Mouse (Mus musculus): ENCODE results near the gene 4932438A13Rik. TPM values are rescaled to one million over a fixed set of nuclear protein-coding genes. Genes with fewer than 3 reads are reported as not detected.
A peak's percentile ranks its signal among the peaks of the same experiment; 100 is the strongest.

4932438A13Rik gene
- polyA plus RNA-seq, 1 experiment from 2014 or later, result 51.9 TPM

GRCm38 (mm10) chr3:36863881-36864280, 977 bp downstream of the 4932438A13Rik start:
- no peaks in the 10 kb centered on the region for H3K9me3 ChIP-seq (ENCODE audit: control insufficient read depth, low read length)
- no peak for ATAC-seq (replicated peaks; ENCODE audit: low FRiP score)
- H3K4me1 ChIP-seq (replicated peaks; ENCODE audit: control insufficient read depth, insufficient read depth, low read length), result no peaks in the 10 kb centered on the region
- peak overlapping the region; percentile 71 for H3K9ac ChIP-seq (ENCODE audit: low read length)
- peak overlapping the region; percentile 74 for H3K4me2 ChIP-seq (ENCODE audit: low read depth, low read length, severe bottlenecking)
- 82% methylated on average over 4 of the region's 4 CpGs for WGBS
- H3K36me3 ChIP-seq (ENCODE audit: control insufficient read depth, insufficient read depth, low read length), result no peaks in the 10 kb centered on the region
- no peak for DNase-seq (ENCODE audit: low spot score)
- no peaks in the 10 kb centered on the region for H3K27me3 ChIP-seq (ENCODE audit: control insufficient read depth, insufficient read depth, low read length)
- no peak overlapping the region for H3K27ac ChIP-seq (ENCODE audit: low read depth, low read length)
- peak overlapping the region; percentile 53 for H3K4me3 ChIP-seq (ENCODE audit: low read depth, low read length)

- no peak overlapping the region for H3K9ac ChIP-seq (ENCODE audit: low read length)
- no peak overlapping the region for H3K27ac ChIP-seq (ENCODE audit: low read depth, low read length)
- H3K4me3 ChIP-seq (ENCODE audit: low read depth, low read length), result no peak overlapping the region
- H3K4me1 ChIP-seq (replicated peaks; ENCODE audit: control insufficient read depth, insufficient read depth, low read length), result no peaks in the 10 kb centered on the region
- no peak overlapping the region for H3K4me2 ChIP-seq (ENCODE audit: low read depth, low read length, severe bottlenecking)
- 96% methylated on average over 4 of the region's 4 CpGs for WGBS
- DNase-seq (ENCODE audit: low spot score) (no peak), ATAC-seq (replicated peaks; ENCODE audit: low FRiP score) (no peak)
- no peaks in the 10 kb centered on the region for H3K9me3 ChIP-seq (ENCODE audit: control insufficient read depth, low read length)
- no peaks in the 10 kb centered on the region for H3K36me3 ChIP-seq (ENCODE audit: control insufficient read depth, insufficient read depth, low read length)
- H3K27me3 ChIP-seq (ENCODE audit: control insufficient read depth, insufficient read depth, low read length), result no peaks in the 10 kb centered on the region
Observed at GRCm38 (mm10) chr3:36864466-36864865, 1.6 kb downstream of the 4932438A13Rik start.

- Histone ChIP-seq H3K4me3 (ENCODE audit: low read depth, low read length) (no peak overlapping the region), H3K4me2 (ENCODE audit: low read depth, low read length, severe bottlenecking) (no peak overlapping the region), H3K9me3 (ENCODE audit: control insufficient read depth, low read length) (no peaks in the 10 kb centered on the region), H3K9ac (ENCODE audit: low read length) (no peak overlapping the region), H3K27ac (ENCODE audit: low read depth, low read length) (no peak overlapping the region), H3K36me3 (ENCODE audit: control insufficient read depth, insufficient read depth, low read length) (no peaks in the 10 kb centered on the region), H3K27me3 (ENCODE audit: control insufficient read depth, insufficient read depth, low read length) (no peaks in the 10 kb centered on the region), H3K4me1 (replicated peaks; ENCODE audit: control insufficient read depth, insufficient read depth, low read length) (no peaks in the 10 kb centered on the region)
- ATAC-seq (replicated peaks; ENCODE audit: low FRiP score) (no peak), DNase-seq (ENCODE audit: low spot score) (no peak)
- 95% methylated on average over 3 of the region's 3 CpGs for WGBS
Observed at GRCm38 (mm10) chr3:36905372-36905771, 42.5 kb downstream of the 4932438A13Rik start.

DNA sequence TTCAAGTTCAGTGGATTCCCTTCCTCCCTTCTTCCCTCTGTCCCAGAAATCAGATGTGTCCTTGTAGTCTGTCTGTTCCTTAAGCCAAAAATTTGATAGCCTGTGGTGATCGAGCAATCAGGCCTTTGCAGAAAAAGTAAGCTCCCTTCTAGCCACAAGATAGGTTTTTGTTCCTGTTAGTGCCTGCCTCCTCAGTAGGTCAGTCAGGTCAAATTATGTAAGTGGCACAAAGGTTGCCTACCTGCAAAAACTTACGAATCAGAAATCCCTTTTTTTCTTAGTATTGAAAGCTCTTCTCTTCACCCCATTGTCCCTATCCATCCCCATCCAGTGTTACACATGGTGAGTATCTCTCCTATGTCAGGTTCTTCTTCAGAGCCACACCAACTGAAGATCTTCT, 54.9 kb downstream of the 4932438A13Rik start:
- no peak overlapping the region for H3K4me2 ChIP-seq (ENCODE audit: low read depth, low read length, severe bottlenecking)
- ATAC-seq (replicated peaks; ENCODE audit: low FRiP score), result no peak
- H3K4me1 ChIP-seq (replicated peaks; ENCODE audit: control insufficient read depth, insufficient read depth, low read length), result no peaks in the 10 kb centered on the region
- no peaks in the 10 kb centered on the region for H3K9me3 ChIP-seq (ENCODE audit: control insufficient read depth, low read length)
- no peak for DNase-seq (ENCODE audit: low spot score)
- no peaks in the 10 kb centered on the region; the same call in 1 of the 2 replicates for H3K36me3 ChIP-seq (ENCODE audit: control insufficient read depth, insufficient read depth, low read length)
- no peak overlapping the region for H3K4me3 ChIP-seq (ENCODE audit: low read depth, low read length)
- H3K27me3 ChIP-seq (ENCODE audit: control insufficient read depth, insufficient read depth, low read length), result no peaks in the 10 kb centered on the region
- H3K27ac ChIP-seq (ENCODE audit: low read depth, low read length), result no peak overlapping the region
- H3K9ac ChIP-seq (ENCODE audit: low read length), result no peak overlapping the region
- WGBS, result 91% methylated on average over 2 of the region's 2 CpGs

- ATAC-seq (replicated peaks; ENCODE audit: low FRiP score), result no peak
Observed at GRCm38 (mm10) chr3:36918322-36918721, 55.4 kb downstream of the 4932438A13Rik start.

DNA sequence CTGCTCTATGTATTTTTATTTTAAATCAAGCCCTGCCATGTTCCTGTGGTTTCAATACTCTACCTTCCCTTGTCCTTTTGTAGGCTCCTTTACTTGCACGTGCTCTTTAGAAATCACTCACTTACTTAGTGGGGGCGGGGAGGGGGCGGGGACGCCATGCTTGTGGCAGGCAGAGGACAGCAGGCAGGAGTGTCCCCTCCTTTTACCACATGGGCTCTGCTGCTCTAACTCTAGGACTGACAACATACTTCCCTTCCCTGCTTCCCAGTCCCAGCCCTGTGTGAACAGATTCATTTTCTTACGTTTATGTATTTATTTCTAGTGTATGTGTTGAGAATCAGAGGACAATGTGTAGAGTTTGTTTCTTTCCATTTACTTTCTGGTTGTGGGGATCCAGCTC, 78.7 kb downstream of the 4932438A13Rik start:
- Histone ChIP-seq H3K4me1 (replicated peaks; ENCODE audit: control insufficient read depth, insufficient read depth, low read length) (no peaks in the 10 kb centered on the region), H3K9me3 (ENCODE audit: control insufficient read depth, low read length) (no peaks in the 10 kb centered on the region), H3K9ac (ENCODE audit: low read length) (no peak overlapping the region), H3K27ac (ENCODE audit: low read depth, low read length) (no peak overlapping the region), H3K4me3 (ENCODE audit: low read depth, low read length) (no peak overlapping the region), H3K36me3 (ENCODE audit: control insufficient read depth, insufficient read depth, low read length) (no peaks in the 10 kb centered on the region), H3K4me2 (ENCODE audit: low read depth, low read length, severe bottlenecking) (no peak overlapping the region), H3K27me3 (ENCODE audit: control insufficient read depth, insufficient read depth, low read length) (no peaks in the 10 kb centered on the region)
- DNase-seq (ENCODE audit: low spot score) (no peak), ATAC-seq (replicated peaks; ENCODE audit: low FRiP score) (no peak)
- 10% methylated on average over 5 of the region's 5 CpGs for WGBS

More at GRCm38 (mm10) chr3:36918322-36918721, 55.4 kb downstream of the 4932438A13Rik start:
- WGBS, result 92% methylated on average over 4 of the region's 4 CpGs
- H3K4me3 ChIP-seq (ENCODE audit: low read depth, low read length), result no peak overlapping the region
- H3K9me3 ChIP-seq (ENCODE audit: control insufficient read depth, low read length), result no peaks in the 10 kb centered on the region
- H3K27me3 ChIP-seq (ENCODE audit: control insufficient read depth, insufficient read depth, low read length), result no peaks in the 10 kb centered on the region
- H3K4me2 ChIP-seq (ENCODE audit: low read depth, low read length, severe bottlenecking), result no peak overlapping the region
- no peaks in the 10 kb centered on the region; the same call in 1 of the 2 replicates for H3K36me3 ChIP-seq (ENCODE audit: control insufficient read depth, insufficient read depth, low read length)
- H3K4me1 ChIP-seq (replicated peaks; ENCODE audit: control insufficient read depth, insufficient read depth, low read length), result no peaks in the 10 kb centered on the region
- H3K9ac ChIP-seq (ENCODE audit: low read length), result no peak overlapping the region
- no peak overlapping the region for H3K27ac ChIP-seq (ENCODE audit: low read depth, low read length)
- no peak for DNase-seq (ENCODE audit: low spot score)

- Histone ChIP-seq H3K27ac (ENCODE audit: low read depth, low read length) (no peak overlapping the region), H3K9me3 (ENCODE audit: control insufficient read depth, low read length) (no peaks in the 10 kb centered on the region), H3K27me3 (ENCODE audit: control insufficient read depth, insufficient read depth, low read length) (no peaks in the 10 kb centered on the region), H3K36me3 (ENCODE audit: control insufficient read depth, insufficient read depth, low read length) (no peaks in the 10 kb centered on the region), H3K4me3 (ENCODE audit: low read depth, low read length) (no peak overlapping the region), H3K4me2 (ENCODE audit: low read depth, low read length, severe bottlenecking) (no peak overlapping the region), H3K4me1 (replicated peaks; ENCODE audit: control insufficient read depth, insufficient read depth, low read length) (no peaks in the 10 kb centered on the region), H3K9ac (ENCODE audit: low read length) (no peak overlapping the region)
- WGBS, result 82% methylated on average over 6 of the region's 6 CpGs
- DNase-seq (ENCODE audit: low spot score), result no peak
- no peak for ATAC-seq (replicated peaks; ENCODE audit: low FRiP score)
Observed at GRCm38 (mm10) chr3:36942108-36942507, 79.2 kb downstream of the 4932438A13Rik start.

DNA sequence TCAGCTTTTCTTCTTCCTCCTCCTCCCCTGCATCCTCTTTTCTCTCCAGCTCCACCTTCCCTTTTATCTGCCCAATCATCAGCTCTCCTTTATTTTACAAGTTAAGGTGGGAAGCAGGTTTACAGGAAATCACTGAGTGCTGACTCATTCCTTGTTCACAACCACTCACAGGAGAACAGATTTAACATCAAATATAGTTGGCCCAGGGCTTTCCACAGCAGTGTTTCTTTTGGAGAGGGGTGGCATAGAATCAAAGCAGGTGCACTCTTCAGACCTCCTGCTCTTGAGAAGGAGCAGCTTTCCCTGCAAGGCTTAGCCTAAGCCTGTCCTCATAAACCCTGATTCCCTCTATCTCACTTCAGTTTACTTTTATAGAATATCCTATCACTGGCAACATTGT, 80.8 kb downstream of the 4932438A13Rik start:
- no peak for DNase-seq (ENCODE audit: low spot score)
- no peak for ATAC-seq (replicated peaks; ENCODE audit: low FRiP score)

GRCm38 (mm10) chr3:37037979-37038378, 175.1 kb downstream of the 4932438A13Rik start:
- H3K27ac ChIP-seq (ENCODE audit: low read depth, low read length), result no peak overlapping the region
- H3K4me1 ChIP-seq (replicated peaks; ENCODE audit: control insufficient read depth, insufficient read depth, low read length), result no peaks in the 10 kb centered on the region
- H3K4me2 ChIP-seq (ENCODE audit: low read depth, low read length, severe bottlenecking), result no peak overlapping the region
- H3K27me3 ChIP-seq (ENCODE audit: control insufficient read depth, insufficient read depth, low read length), result no peaks in the 10 kb centered on the region
- no peak overlapping the region for H3K9ac ChIP-seq (ENCODE audit: low read length)
- no peak for ATAC-seq (replicated peaks; ENCODE audit: low FRiP score)
- 89% methylated on average over 2 of the region's 2 CpGs for WGBS
- no peaks in the 10 kb centered on the region for H3K9me3 ChIP-seq (ENCODE audit: control insufficient read depth, low read length)
- no peaks in the 10 kb centered on the region; the same call in none of the 2 replicates for H3K36me3 ChIP-seq (ENCODE audit: control insufficient read depth, insufficient read depth, low read length)
- no peak for DNase-seq (ENCODE audit: low spot score)
- H3K4me3 ChIP-seq (ENCODE audit: low read depth, low read length), result no peak overlapping the region

More for the DNA sequence above, 80.8 kb downstream of the 4932438A13Rik start:
- Histone ChIP-seq H3K9me3 (ENCODE audit: control insufficient read depth, low read length) (no peaks in the 10 kb centered on the region), H3K9ac (ENCODE audit: low read length) (no peak overlapping the region), H3K27me3 (ENCODE audit: control insufficient read depth, insufficient read depth, low read length) (no peaks in the 10 kb centered on the region), H3K4me1 (replicated peaks; ENCODE audit: control insufficient read depth, insufficient read depth, low read length) (no peaks in the 10 kb centered on the region), H3K27ac (ENCODE audit: low read depth, low read length) (no peak overlapping the region), H3K4me3 (ENCODE audit: low read depth, low read length) (no peak overlapping the region), H3K4me2 (ENCODE audit: low read depth, low read length, severe bottlenecking) (no peak overlapping the region), H3K36me3 (ENCODE audit: control insufficient read depth, insufficient read depth, low read length) (no peaks in the 10 kb centered on the region; the same call in 1 of the 2 replicates)
